ENCODE assay signal across 8 mouse cellular contexts in the genomic region with DNA sequence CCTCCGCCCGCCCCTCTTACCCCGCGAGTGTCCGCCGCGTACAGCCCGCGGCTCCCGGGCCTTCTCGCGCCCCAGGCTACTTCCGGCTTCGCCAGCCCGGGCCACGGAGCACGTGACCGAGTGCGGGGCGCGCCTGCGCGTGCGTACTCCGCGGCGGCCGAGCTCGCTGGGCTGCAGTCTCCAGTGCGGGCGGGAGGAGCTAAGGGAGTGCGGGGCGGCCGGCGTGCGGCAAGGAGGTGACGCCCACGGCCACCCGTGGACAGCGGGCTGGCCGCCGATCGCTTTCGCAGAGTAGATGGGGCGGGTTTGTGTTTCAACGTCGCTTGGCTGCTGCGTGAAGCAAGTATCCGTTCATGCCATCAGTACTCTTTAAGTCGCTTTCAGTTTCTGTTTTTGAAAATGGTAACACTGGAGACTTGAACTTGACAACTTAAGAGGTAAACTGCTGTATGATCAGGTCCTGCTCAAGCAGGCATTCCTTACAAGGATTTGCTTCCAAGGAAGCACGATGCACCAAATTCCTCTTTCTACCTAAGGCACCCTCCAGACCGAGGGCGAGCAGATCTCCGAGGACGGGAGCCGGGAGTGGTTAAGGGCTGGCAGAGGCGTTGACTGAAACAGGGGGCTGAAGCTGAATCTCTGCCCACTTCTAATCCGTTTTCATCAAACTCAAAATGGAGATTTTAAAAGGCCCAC. TPM values are rescaled to one million over a fixed set of nuclear protein-coding genes. Genes with fewer than 3 reads are reported as not detected.
DNase-seq lines count a peak whose midpoint lies in the region; ATAC-seq lines count a peak whose summit lies in the region.

TSS of gene Tbk1 (minus strand) at position 113 of the 696 bp plus-strand sequence.

- peak within 1 kb of the TSS; percentile 94 for H3K9ac ChIP-seq in intestine, embryonic 14.5 days (ENCODE audit: low read length)

- peak within 1 kb of the TSS; percentile 72 for H3K27ac ChIP-seq in intestine, embryonic 14.5 days (ENCODE audit: low read depth)

- peak; percentile 99 for ATAC-seq in intestine, embryonic 14.5 days (replicated peaks; ENCODE audit: low FRiP score, low TSS enrichment, low read depth)

- H3K9me3 ChIP-seq in intestine, embryonic 14.5 days (ENCODE audit: control insufficient read depth, low read length): no peaks in the 10 kb centered on the region

- H3K4me2 ChIP-seq in intestine, embryonic 14.5 days (ENCODE audit: low read length): peak within 1 kb of the TSS; percentile 68

- peaks cover 8% of the 10 kb centered on the region; the same call in 1 of the 2 replicates for H3K4me1 ChIP-seq in intestine, embryonic 14.5 days (replicated peaks; ENCODE audit: control insufficient read depth, insufficient read depth, low read length)

- WGBS in intestine, embryonic 14.5 days: under 1% methylated on average over 49 of the region's 58 CpGs

- H3K36me3 ChIP-seq in intestine, embryonic 14.5 days (ENCODE audit: control insufficient read depth, insufficient read depth, low read length): peaks cover 52% of the 10 kb centered on the region

- peak; percentile 85 for DNase-seq in adipocyte (ENCODE audit: low spot score)
- DNase-seq in embryo, embryonic 10 days (ENCODE audit: low spot score): peak; percentile 95
- peak; percentile 95 for DNase-seq in gastrocnemius, postnatal 14 days
- peak; percentile 88 for DNase-seq in intestine, embryonic 14.5 days (ENCODE audit: low spot score)
- peak; percentile 91 to 94 for DNase-seq in left cerebral cortex, postnatal 14 days (ENCODE audit: low spot score in 2 of 2)
- peak; percentile 94 for DNase-seq in mesoderm, embryonic 11.5 days (ENCODE audit: low read depth, low spot score)
- DNase-seq in right cerebral cortex, postnatal 36 days (ENCODE audit: low spot score in 2 of 2): peak; percentile 90 to 92
- peak; percentile 91 for DNase-seq in yolk sac, embryonic 10.5 days (ENCODE audit: low spot score)

- intact Hi-C loops in gastrocnemius, postnatal 14 days (cut with DNase I; ENCODE audit: low total_unique reads): no loop called here
- intact Hi-C loops in left cerebral cortex, postnatal 14 days (cut with DNase I): no loop called here

- H3K27me3 ChIP-seq in intestine, embryonic 14.5 days (replicated peaks; ENCODE audit: control insufficient read depth, insufficient read depth, low read length): no peaks in the 10 kb centered on the region

- H3K4me3 ChIP-seq in intestine, embryonic 14.5 days (ENCODE audit: low read depth, low read length): peak within 1 kb of the TSS; percentile 79

RNA-seq across cellular contexts. Expression of gene Tbk1, which starts in this region (rescaled TPM):
- 10 to 100 TPM; 11.0 to 11.5 TPM for total RNA-seq in gastrocnemius, postnatal 14 days (2021)
- polyA plus RNA-seq in intestine, embryonic 14.5 days (2014; fragmentation: Nextera tagmentation; extraction: Ambion mirVana): 34.8 and 40.3 TPM in 2 replicates
- total RNA-seq in left cerebral cortex, postnatal 14 days (2021): 10 to 100 TPM; 42.5 to 44.6 TPM

Comparison
In these comparisons a context has a peak if more than half of its experiments do, and no peak if none do; other contexts are left out.
1. Peak in every context shown above with its lines: DNase-seq, ATAC-seq, H3K4me3 ChIP-seq and H3K27ac ChIP-seq.